Mouse (Mus musculus) right cerebral cortex, postnatal 14 days (tissue): ENCODE results near the gene Arntl2.
"Not testable (repeated sequence)": the region's sequence is repeated elsewhere in the genome, so short reads cannot be mapped to it uniquely, and the experiment has no call there.

ENCODE experiments used
- DNase-seq: peaks from one replicate; pipeline ENCODE4 v3.0.0; 2022

Gene Arntl2

GRCm38 (mm10) chr6:146795924-146796545 lies at the start of gene Arntl2:
TSS of gene Arntl2 (plus strand) at chr6:146796055.
- DNase-seq: peak; percentile 72

- DNase-seq: no peak
Observed at GRCm38 (mm10) chr6:146746577-146746976, 49.3 kb upstream of the Arntl2 start.

- DNase-seq: no peak
Observed at GRCm38 (mm10) chr6:146747057-146747456, 48.8 kb upstream of the Arntl2 start.

- DNase-seq: no peak
Observed at GRCm38 (mm10) chr6:146748271-146748670, 47.6 kb upstream of the Arntl2 start.

GRCm38 (mm10) chr6:146751671-146752070 lies 44.2 kb upstream of the Arntl2 start:
- DNase-seq: no peak

- DNase-seq: no peak
Observed at GRCm38 (mm10) chr6:146752178-146752577, 43.7 kb upstream of the Arntl2 start.

GRCm38 (mm10) chr6:146752612-146753011 lies 43.2 kb upstream of the Arntl2 start:
- no peak for DNase-seq

- DNase-seq: no peak
Observed at GRCm38 (mm10) chr6:146753560-146754160, 42.2 kb upstream of the Arntl2 start.

- no peak for DNase-seq
Observed at GRCm38 (mm10) chr6:146755136-146755535, 40.7 kb upstream of the Arntl2 start.

GRCm38 (mm10) chr6:146755679-146756078 lies 40.2 kb upstream of the Arntl2 start:
- no peak for DNase-seq

- DNase-seq: no peak
Observed at GRCm38 (mm10) chr6:146759027-146759426, 36.8 kb upstream of the Arntl2 start.

- DNase-seq: no peak
Observed at GRCm38 (mm10) chr6:146760022-146760421, 35.8 kb upstream of the Arntl2 start.

- DNase-seq: no peak
Observed at GRCm38 (mm10) chr6:146760736-146761135, 35.1 kb upstream of the Arntl2 start.

GRCm38 (mm10) chr6:146762264-146762898 lies 33.5 kb upstream of the Arntl2 start:
- no peak for DNase-seq

GRCm38 (mm10) chr6:146764593-146764992 lies 31.3 kb upstream of the Arntl2 start:
- no peak for DNase-seq

GRCm38 (mm10) chr6:146765270-146765669 lies 30.6 kb upstream of the Arntl2 start:
- DNase-seq: no peak

GRCm38 (mm10) chr6:146768813-146769404 lies 26.9 kb upstream of the Arntl2 start:
- no peak for DNase-seq

- DNase-seq: no peak
Observed at GRCm38 (mm10) chr6:146770005-146770745, 25.7 kb upstream of the Arntl2 start.

- no peak for DNase-seq
Observed at GRCm38 (mm10) chr6:146770808-146771207, 25.0 kb upstream of the Arntl2 start.

- not testable (repeated sequence) for DNase-seq
Observed at GRCm38 (mm10) chr6:146775864-146776263, 20.0 kb upstream of the Arntl2 start.

GRCm38 (mm10) chr6:146776610-146777389 lies 19.1 kb upstream of the Arntl2 start:
- DNase-seq: no peak

GRCm38 (mm10) chr6:146778055-146778454 lies 17.8 kb upstream of the Arntl2 start:
- DNase-seq: no peak
